7 mouse cellular contexts compared by ENCODE assay signal in the genomic region with DNA sequence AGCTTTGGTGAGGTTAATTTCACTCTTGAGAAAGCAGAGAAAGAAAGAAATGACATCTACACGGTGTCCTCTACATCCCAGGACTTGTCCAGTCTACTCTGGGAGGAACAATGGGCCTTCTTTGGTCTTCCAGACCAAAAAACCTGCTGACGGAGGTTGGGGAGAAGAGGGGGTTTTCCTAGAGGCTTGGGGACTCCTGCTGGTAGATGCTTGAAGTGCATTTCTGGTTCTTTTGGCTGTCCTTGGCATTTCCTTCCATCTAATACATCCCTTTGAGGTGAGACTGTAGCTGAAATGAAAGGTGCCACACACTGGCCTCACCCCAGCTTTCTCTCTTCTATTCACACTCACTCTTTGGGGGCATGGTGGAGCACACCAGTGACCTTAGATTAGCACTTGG. TPM values are rescaled to one million over a fixed set of nuclear protein-coding genes. Genes with fewer than 3 reads are reported as not detected.
DNase-seq lines count a peak whose midpoint lies in the region; ATAC-seq and TF ChIP-seq lines count a peak whose summit lies in the region.

No protein-coding gene starts in this region.

- no peaks in the 10 kb centered on the region for H3K27me3 ChIP-seq in hindbrain, postnatal 0 days (ENCODE audit: insufficient read depth, low read length)
- H3K27me3 ChIP-seq in hindbrain, embryonic 14.5 days (ENCODE audit: control insufficient read depth, insufficient read depth, low read length) = no peaks in the 10 kb centered on the region
- H3K27me3 ChIP-seq in limb, embryonic 14.5 days (ENCODE audit: control insufficient read depth, insufficient read depth, low read length) = no peaks in the 10 kb centered on the region

- TF ChIP-seq POLR2A in limb, embryonic 14.5 days (IDR thresholded peaks at IDR 0.05; ENCODE audit: borderline replicate concordance, extremely low read depth, insufficient read depth, insufficient read length) = no peak

- no peaks in the 10 kb centered on the region for H3K36me3 ChIP-seq in hindbrain, postnatal 0 days (ENCODE audit: insufficient read depth, low read length)
- no peaks in the 10 kb centered on the region for H3K36me3 ChIP-seq in hindbrain, embryonic 14.5 days (replicated peaks; ENCODE audit: control insufficient read depth, insufficient read depth)
- H3K36me3 ChIP-seq in limb, embryonic 14.5 days (ENCODE audit: control insufficient read depth, insufficient read depth, low read length) = no peaks in the 10 kb centered on the region

- peak; percentile 62 for DNase-seq in hindbrain, postnatal 0 days (ENCODE audit: low spot score)
- DNase-seq in hindbrain, embryonic 14.5 days (ENCODE audit: low spot score) = no peak
- peak; percentile 9 for DNase-seq in thymus, postnatal 14 days
- DNase-seq in thymus, adult 18-20 months = no peak
- DNase-seq in brain, adult 2 months (ENCODE audit: low read depth, low spot score) = peak; percentile 50
- DNase-seq in limb, embryonic 14.5 days (ENCODE audit: low spot score) = peak; percentile 51
- DNase-seq in Muller cell, postnatal 12 days (ENCODE audit: inconsistent ontology term) = no peak

- H3K9ac ChIP-seq in hindbrain, postnatal 0 days (replicated peaks; ENCODE audit: low read length) = no peak overlapping the region
- no peak overlapping the region for H3K9ac ChIP-seq in hindbrain, embryonic 14.5 days
- H3K9ac ChIP-seq in limb, embryonic 14.5 days (ENCODE audit: low read depth, low read length, severe bottlenecking) = no peak overlapping the region

- WGBS in hindbrain, postnatal 0 days = 40% methylated on average over 2 of the region's 2 CpGs
- WGBS in hindbrain, embryonic 14.5 days = 29% methylated on average over 2 of the region's 2 CpGs
- WGBS in limb, embryonic 14.5 days = 38% methylated on average over 2 of the region's 2 CpGs

- no peak overlapping the region for H3K27ac ChIP-seq in hindbrain, postnatal 0 days
- H3K27ac ChIP-seq in hindbrain, embryonic 14.5 days = no peak overlapping the region
- H3K27ac ChIP-seq in limb, embryonic 14.5 days (replicated peaks; ENCODE audit: low read depth, low read length) = no peak overlapping the region

- H3K9me3 ChIP-seq in hindbrain, postnatal 0 days (ENCODE audit: low read length) = no peaks in the 10 kb centered on the region
- 0 out of 2 replicates have a peak, but pooled peaks cover 3% of the 10 kb centered on the region for H3K9me3 ChIP-seq in hindbrain, embryonic 14.5 days (ENCODE audit: control insufficient read depth, low read length)
- H3K9me3 ChIP-seq in limb, embryonic 14.5 days (ENCODE audit: control insufficient read depth, low read length) = no peaks in the 10 kb centered on the region

- H3K4me1 ChIP-seq in hindbrain, postnatal 0 days (ENCODE audit: insufficient read depth, low read length) = no peaks in the 10 kb centered on the region
- H3K4me1 ChIP-seq in hindbrain, embryonic 14.5 days (replicated peaks; ENCODE audit: control insufficient read depth, insufficient read depth, low read length) = no peaks in the 10 kb centered on the region
- no peaks in the 10 kb centered on the region for H3K4me1 ChIP-seq in limb, embryonic 14.5 days (ENCODE audit: control insufficient read depth, insufficient read depth, low read length)

- peak; percentile 63 for TF ChIP-seq CTCF in hindbrain, postnatal 0 days (IDR thresholded peaks at IDR 0.05; ENCODE audit: low read depth)

- no peak for ATAC-seq in hindbrain, postnatal 0 days
- ATAC-seq in hindbrain, embryonic 14.5 days (ENCODE audit: low FRiP score) = no peak
- no peak for ATAC-seq in limb, embryonic 14.5 days (ENCODE audit: low FRiP score, low read depth)

- H3K4me3 ChIP-seq in hindbrain, postnatal 0 days (ENCODE audit: low read length) = no peak overlapping the region
- no peak overlapping the region for H3K4me3 ChIP-seq in hindbrain, embryonic 14.5 days (replicated peaks; ENCODE audit: low read length)
- no peak overlapping the region for H3K4me3 ChIP-seq in limb, embryonic 14.5 days (replicated peaks; ENCODE audit: low read length)

- H3K4me2 ChIP-seq in hindbrain, postnatal 0 days (ENCODE audit: low read depth, low read length) = no peak overlapping the region
- H3K4me2 ChIP-seq in hindbrain, embryonic 14.5 days (replicated peaks) = no peak overlapping the region
- H3K4me2 ChIP-seq in limb, embryonic 14.5 days (replicated peaks; ENCODE audit: low read depth, low read length, severe bottlenecking) = no peak overlapping the region

RNA-seq across cellular contexts. Expression of a gene that starts 57.1 kb away (rescaled TPM):
- 1,072 and 1,073 TPM in 2 replicates for total RNA-seq in hindbrain, postnatal 0 days (2014; rRNA removed)
- 826 and 833 TPM in 2 replicates for polyA plus RNA-seq in hindbrain, postnatal 0 days (2015; fragmentation: Nextera tagmentation; extraction: Ambion mirVana)
- 703 and 824 TPM in 2 replicates for polyA plus RNA-seq in hindbrain, embryonic 14.5 days (2014; fragmentation: Nextera tagmentation; extraction: Ambion mirVana)
- polyA plus RNA-seq in limb, embryonic 14.5 days (2012; rRNA removed) = 2,427 and 4,774 TPM in 2 replicates
- 1,281 and 1,338 TPM in 2 replicates for polyA plus RNA-seq in limb, embryonic 14.5 days (2014; fragmentation: Nextera tagmentation; extraction: Ambion mirVana)

RNA-seq across cellular contexts. Expression of a gene that starts 57.2 kb away (rescaled TPM):
- 16.1 and 22.4 TPM in 2 replicates for total RNA-seq in hindbrain, postnatal 0 days (2014; rRNA removed)
- polyA plus RNA-seq in hindbrain, postnatal 0 days (2015; fragmentation: Nextera tagmentation; extraction: Ambion mirVana) = 14.0 and 16.0 TPM in 2 replicates
- polyA plus RNA-seq in hindbrain, embryonic 14.5 days (2014; fragmentation: Nextera tagmentation; extraction: Ambion mirVana) = 17.7 and 18.6 TPM in 2 replicates
- polyA plus RNA-seq in limb, embryonic 14.5 days (2012; rRNA removed) = 13.5 and 14.7 TPM in 2 replicates
- 16.2 and 16.9 TPM in 2 replicates for polyA plus RNA-seq in limb, embryonic 14.5 days (2014; fragmentation: Nextera tagmentation; extraction: Ambion mirVana)

Comparison
In these comparisons a context has a peak if more than half of its experiments do, and no peak if none do; other contexts are left out.
1. DNase-seq: peak in hindbrain, postnatal 0 days (single experiment), thymus, postnatal 14 days (single experiment), brain, adult 2 months (single experiment) and limb, embryonic 14.5 days (single experiment); none in hindbrain, embryonic 14.5 days (single experiment), thymus, adult 18-20 months (0 of 2) and Muller cell, postnatal 12 days (single experiment).